Mouse (Mus musculus): Measurements from ENCODE around the gene Gtsf1.
"Not testable (repeated sequence)": the region's sequence is repeated elsewhere in the genome, so short reads cannot be mapped to it uniquely, and the experiment has no call there.

Gtsf1 gene

GRCm38 (mm10) chr15:103430241-103430640, at the start of gene Gtsf1:
Gene Gtsf1 (minus strand): TSS chr15:103430470.
- no peak for DNase-seq (ENCODE audit: low spot score in 2 of 2)

GRCm38 (mm10) chr15:103479080-103479606, 48.9 kb upstream of the Gtsf1 start:
- no peak for DNase-seq (ENCODE audit: low spot score in 2 of 2)

- no peak for DNase-seq (ENCODE audit: low spot score in 2 of 2)
Observed at GRCm38 (mm10) chr15:103473769-103474168, 43.5 kb upstream of the Gtsf1 start.

GRCm38 (mm10) chr15:103473182-103473581, 42.9 kb upstream of the Gtsf1 start:
- no peak for DNase-seq (ENCODE audit: low spot score in 2 of 2)

GRCm38 (mm10) chr15:103472265-103472664, 42.0 kb upstream of the Gtsf1 start:
- no peak for DNase-seq (ENCODE audit: low spot score in 2 of 2)

- DNase-seq (ENCODE audit: low spot score in 2 of 2), result no peak
Observed at GRCm38 (mm10) chr15:103471488-103472194, 41.4 kb upstream of the Gtsf1 start.

- peak; percentile 55 to 64 for DNase-seq (ENCODE audit: low spot score in 2 of 2)
Observed at GRCm38 (mm10) chr15:103462539-103463261, 32.4 kb upstream of the Gtsf1 start.

GRCm38 (mm10) chr15:103454449-103454848, 24.2 kb upstream of the Gtsf1 start:
- DNase-seq (ENCODE audit: low spot score in 2 of 2), result no peak

- peak; percentile 59 to 61 for DNase-seq (ENCODE audit: low spot score in 2 of 2)
Observed at GRCm38 (mm10) chr15:103453551-103454218, 23.4 kb upstream of the Gtsf1 start, which contains the start of gene Nckap1l. Gene Nckap1l (plus strand): TSS chr15:103453794.

- no peak for DNase-seq (ENCODE audit: low spot score in 2 of 2)
Observed at GRCm38 (mm10) chr15:103448369-103448768, 18.1 kb upstream of the Gtsf1 start, which contains the start of gene Gtsf2. Gene Gtsf2 (minus strand): TSS chr15:103448469.

- DNase-seq (ENCODE audit: low spot score in 2 of 2), result not testable (repeated sequence)
Observed at GRCm38 (mm10) chr15:103445966-103446365, 15.7 kb upstream of the Gtsf1 start.

GRCm38 (mm10) chr15:103427017-103427416, 3.3 kb downstream of the Gtsf1 start:
- no peak for DNase-seq (ENCODE audit: low spot score in 2 of 2)

- not testable (repeated sequence) for DNase-seq (ENCODE audit: low spot score in 2 of 2)
Observed at GRCm38 (mm10) chr15:103405586-103405985, 24.7 kb downstream of the Gtsf1 start.

GRCm38 (mm10) chr15:103401361-103401760, 28.9 kb downstream of the Gtsf1 start:
- DNase-seq (ENCODE audit: low spot score in 2 of 2), result no peak

- no peak for DNase-seq (ENCODE audit: low spot score in 2 of 2)
Observed at GRCm38 (mm10) chr15:103393577-103393976, 36.7 kb downstream of the Gtsf1 start.

- DNase-seq (ENCODE audit: low spot score in 2 of 2), result no peak
Observed at GRCm38 (mm10) chr15:103388556-103389145, 41.6 kb downstream of the Gtsf1 start.

GRCm38 (mm10) chr15:103383771-103384488, 46.3 kb downstream of the Gtsf1 start:
- no peak for DNase-seq (ENCODE audit: low spot score in 2 of 2)

- DNase-seq (ENCODE audit: low spot score in 2 of 2), result no peak
Observed at GRCm38 (mm10) chr15:103382795-103383406, 47.4 kb downstream of the Gtsf1 start.

GRCm38 (mm10) chr15:103382075-103382474, 48.2 kb downstream of the Gtsf1 start:
- DNase-seq (ENCODE audit: low spot score in 2 of 2), result no peak

- DNase-seq (ENCODE audit: low spot score in 2 of 2), result no peak
Observed at GRCm38 (mm10) chr15:103378665-103379356, 51.5 kb downstream of the Gtsf1 start.
